Mouse (Mus musculus) G1E (cell line): ENCODE results near the gene Atp1a2.

Source experiments
- CTCF ChIP-seq: IDR thresholded peaks from 2 replicates; pipeline ENCODE4 v1.5.1; 2012; ENCODE audit warnings: low read depth, low read length, inconsistent platforms, mixed read lengths
- GATA1 ChIP-seq: IDR thresholded peaks from 2 replicates; pipeline ENCODE4 v1.6.1; 2012; ENCODE audit warnings: borderline replicate concordance, low read length, inconsistent platforms, mixed read lengths
- POLR2AphosphoS5 ChIP-seq: IDR thresholded peaks from 2 replicates; pipeline ENCODE4 v1.6.1; 2012; ENCODE audit warnings: low read depth, low read length, inconsistent platforms; ENCODE audit not compliant: insufficient replicate concordance
- TAL1 ChIP-seq: conservative IDR thresholded peaks from 2 replicates; pipeline ENCODE4 v1.6.1; 2012; ENCODE audit warnings: low read depth, low read length, inconsistent platforms, mixed read lengths

DNA sequence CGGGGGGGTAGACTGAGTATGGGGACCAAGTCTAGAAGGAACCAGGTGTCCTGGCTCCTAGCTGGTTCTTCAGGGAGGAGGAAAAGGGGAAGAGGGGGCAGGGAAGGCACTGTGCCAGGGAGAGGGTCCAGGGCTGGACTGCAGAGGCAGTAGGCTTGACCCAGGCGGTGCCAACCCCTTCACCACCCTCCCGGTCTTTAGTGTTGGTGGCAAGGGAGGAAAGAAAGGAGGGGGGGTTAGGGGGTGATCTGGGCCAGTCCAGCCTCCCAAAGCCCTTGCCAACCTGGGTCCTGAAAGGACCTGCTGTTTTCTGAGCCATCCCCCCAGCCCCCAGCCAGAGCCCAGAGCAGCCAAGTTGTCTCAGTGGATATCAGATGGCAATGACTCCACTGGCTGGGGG, 44.9 kb upstream of the Atp1a2 start:
- TF ChIP-seq CTCF (no peak), POLR2AphosphoS5 (no peak), TAL1 (no peak), GATA1 (no peak)
